Mouse (Mus musculus) thymus, adult 2 months (tissue): Measurements from ENCODE around the gene Slc5a3.

Experiments
- CTCF ChIP-seq: fragments of 200-500 bp; IDR thresholded peaks from 2 replicates; pipeline ENCODE4 v1.5.1; 2012; ENCODE audit warnings: mild to moderate bottlenecking, control low read depth, low read length, moderate library complexity, borderline replicate concordance; ENCODE audit not compliant: control insufficient read depth, poor library complexity, insufficient read depth; ENCODE audit errors: extremely low read depth
- POLR2A ChIP-seq: fragments of 200-500 bp; IDR thresholded peaks from 2 replicates; pipeline ENCODE4 v1.6.1; 2012; ENCODE audit warnings: mild to moderate bottlenecking, low read length, control low read depth, moderate library complexity; ENCODE audit not compliant: control insufficient read depth, poor library complexity, insufficient read depth; ENCODE audit errors: extremely low read depth

DNA sequence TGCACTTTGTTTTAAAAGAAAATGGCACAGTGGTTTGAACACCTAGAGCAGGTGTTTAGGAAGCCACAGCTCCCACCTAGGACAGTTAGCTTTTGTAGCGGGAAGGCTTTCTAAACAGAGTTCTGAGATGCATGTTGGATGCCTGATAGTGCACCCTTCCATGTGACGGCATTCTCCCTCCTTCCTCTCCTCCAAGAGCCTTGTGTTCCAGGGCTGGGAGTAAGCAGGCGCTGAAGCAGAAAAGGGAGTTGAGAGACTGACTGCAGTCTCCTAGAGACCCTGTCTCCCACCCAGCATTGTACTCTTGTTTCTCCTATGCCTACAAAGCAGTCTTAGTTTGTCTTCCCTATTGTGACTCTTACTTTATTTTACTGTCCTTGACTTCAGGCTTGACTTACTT lies 2.1 kb downstream of the Slc5a3 start:
- TF ChIP-seq CTCF (no peak), POLR2A (no peak)
